Mouse (Mus musculus) CH12.LX (cell line): ENCODE results near the gene Rhox1.
"Not testable (repeated sequence)": the region's sequence is repeated elsewhere in the genome, so short reads cannot be mapped to it uniquely, and the experiment has no call there.

Experiments used
- CTCF ChIP-seq, 2 experiments: IDR thresholded peaks in 1 of 2; conservative IDR thresholded peaks in 1 of 2; 2 replicates each; pipeline ENCODE4 v1.5.1; 2011 to 2012; ENCODE audit warnings: low read depth in 2 of 2, low read length in 2 of 2, improper control_type of control experiment in 1 of 2, inconsistent platforms in 1 of 2, mild to moderate bottlenecking in 1 of 2, moderate library complexity in 1 of 2
- EP300 ChIP-seq: IDR thresholded peaks from 2 replicates; pipeline ENCODE4 v1.6.1; 2011; ENCODE audit warnings: low read length, improper control_type of control experiment
- JUN ChIP-seq: IDR thresholded peaks from 2 replicates; pipeline ENCODE4 v1.6.1; 2011; ENCODE audit warnings: low read depth, mild to moderate bottlenecking, low read length, improper control_type of control experiment, moderate library complexity; ENCODE audit not compliant: insufficient read depth
- MAX ChIP-seq: IDR thresholded peaks from 2 replicates; pipeline ENCODE4 v1.6.1; 2011; ENCODE audit warnings: low read length, improper control_type of control experiment
- POLR2AphosphoS2 ChIP-seq: IDR thresholded peaks from 2 replicates; pipeline ENCODE4 v1.6.1; 2011; ENCODE audit warnings: low read depth, low read length, improper control_type of control experiment
- SIN3A ChIP-seq: IDR thresholded peaks from 2 replicates; pipeline ENCODE4 v1.6.1; 2012; ENCODE audit warnings: low read length, improper control_type of control experiment, inconsistent platforms
- ZKSCAN1 ChIP-seq: IDR thresholded peaks from 2 replicates; pipeline ENCODE4 v1.6.1; 2012; ENCODE audit warnings: low read depth, inconsistent platforms, low read length, improper control_type of control experiment, borderline replicate concordance

- TF ChIP-seq EP300; ZKSCAN1; JUN; MAX; SIN3A; POLR2AphosphoS2; CTCF (conservative IDR thresholded peaks at IDR 0.05 in 1 of 2, IDR thresholded peaks at IDR 0.05 in 1 of 2; ENCODE audit: low read depth in 2 of 2, low read length in 2 of 2): not testable (repeated sequence)
These were observed 22.6 kb upstream of the Rhox1 start, which contains the start of gene Rhox2a for GRCm38 (mm10) chrX:37244676-37245075.
